8 mouse cellular contexts compared by ENCODE assay signal in genomic region chr12:17256905-17257304, GRCm38 (mm10). TPM values are rescaled to one million over a fixed set of nuclear protein-coding genes. Genes with fewer than 3 reads are reported as not detected.
DNase-seq lines count a peak whose midpoint lies in the region; ATAC-seq lines count a peak whose summit lies in the region.

No protein-coding gene starts in this region.

- no peaks in the 10 kb centered on the region for H3K4me1 ChIP-seq in kidney, embryonic 15.5 days

- H3K9me3 ChIP-seq in kidney, embryonic 15.5 days (replicated peaks) = no peaks in the 10 kb centered on the region

- H3K36me3 ChIP-seq in kidney, embryonic 15.5 days = no peaks in the 10 kb centered on the region

- no peak overlapping the region for H3K9ac ChIP-seq in kidney, embryonic 15.5 days

- H3K27me3 ChIP-seq in kidney, embryonic 15.5 days = peaks cover 21% of the 10 kb centered on the region

- ATAC-seq in kidney, embryonic 15.5 days (replicated peaks; ENCODE audit: low FRiP score) = peak; percentile 38; the same call in 1 of the 2 replicates

- no peak overlapping the region for H3K4me2 ChIP-seq in kidney, embryonic 15.5 days

- WGBS in kidney, embryonic 15.5 days = 4% methylated on average over 10 of the region's 10 CpGs

- H3K4me3 ChIP-seq in kidney, embryonic 15.5 days (replicated peaks) = no peak overlapping the region

- no peak overlapping the region for H3K27ac ChIP-seq in kidney, embryonic 15.5 days

- peak; percentile 42 to 84 for DNase-seq in adrenal gland, adult (ENCODE audit: inconsistent age in 2 of 2, low spot score in 1 of 2)
- no peak for DNase-seq in adrenal gland, postnatal 4 days (ENCODE audit: low spot score in 2 of 2)
- peak; percentile 74 for DNase-seq in ES-CJ7 (ENCODE audit: low read depth, low spot score)
- peak; percentile 38 for DNase-seq in cerebellum, adult 9-11 months
- DNase-seq in frontal cortex, postnatal 36 days (ENCODE audit: low spot score in 2 of 2) = peak; percentile 47 to 75
- peak; percentile 31 to 67 for DNase-seq in lung, postnatal 4 days
- DNase-seq in right cerebral cortex, postnatal 14 days = peak; percentile 56

RNA-seq across cellular contexts. Expression of gene Pdia6, which starts 9.4 kb away (rescaled TPM):
- 100 to 1,000 TPM; 197 to 217 TPM for total RNA-seq in adrenal gland, postnatal 4 days (2021)
- polyA plus RNA-seq in kidney, embryonic 15.5 days (2015; fragmentation: Nextera tagmentation; extraction: Ambion mirVana) = 614 and 635 TPM in 2 replicates

Comparison
In these comparisons a context has a peak if more than half of its experiments do, and no peak if none do; other contexts are left out.
1. DNase-seq: peak in adrenal gland, adult (2 of 2), ES-CJ7 (single experiment), cerebellum, adult 9-11 months (single experiment), frontal cortex, postnatal 36 days (2 of 2), lung, postnatal 4 days (2 of 2) and right cerebral cortex, postnatal 14 days (single experiment); none in adrenal gland, postnatal 4 days (0 of 2).